Mouse (Mus musculus): ENCODE data around the gene Actr6. TPM values are rescaled to one million over a fixed set of nuclear protein-coding genes. Genes with fewer than 3 reads are reported as not detected.

Gene Actr6
- 28.2 and 29.6 TPM in 2 replicates for polyA plus RNA-seq (2014; fragmentation: Nextera tagmentation; extraction: Ambion mirVana)

GRCm38 (mm10) chr10:89732001-89732794 is at the start of gene Actr6:
Gene Actr6, minus strand, starts transcription at chr10:89732295.
- WGBS (ENCODE audit: insufficient replicate concordance) = under 1% methylated on average over 49 of the region's 49 CpGs

GRCm38 (mm10) chr10:89776029-89776428 is 43.9 kb upstream of the Actr6 start:
- peaks cover 6% of the 10 kb centered on the region for H3K36me3 ChIP-seq (ENCODE audit: control insufficient read depth, insufficient read depth, low read length)
- H3K27me3 ChIP-seq (ENCODE audit: control insufficient read depth, insufficient read depth, low read length) = no peaks in the 10 kb centered on the region
- H3K4me2 ChIP-seq = no peak overlapping the region
- no peak for ATAC-seq (replicated peaks; ENCODE audit: insufficient number of reproducible peaks, low FRiP score, low TSS enrichment)
- H3K4me3 ChIP-seq (ENCODE audit: low read depth, low read length) = no peak overlapping the region
- WGBS (ENCODE audit: insufficient replicate concordance) = 95% methylated on average over 6 of the region's 6 CpGs
- no peaks in the 10 kb centered on the region for H3K9me3 ChIP-seq (replicated peaks; ENCODE audit: control insufficient read depth, low read length)
- no peaks in the 10 kb centered on the region for H3K4me1 ChIP-seq (ENCODE audit: control insufficient read depth, insufficient read depth, low read length)
- no peak overlapping the region for H3K27ac ChIP-seq (ENCODE audit: low read depth, low read length)
- no peak overlapping the region for H3K9ac ChIP-seq (ENCODE audit: low read depth, low read length)

More at GRCm38 (mm10) chr10:89732001-89732794, at the start of gene Actr6:
- Histone ChIP-seq H3K36me3 (ENCODE audit: control insufficient read depth, insufficient read depth, low read length) (no peaks in the 10 kb centered on the region), H3K27ac (ENCODE audit: low read depth, low read length) (no peak within 1 kb of the TSS), H3K9me3 (replicated peaks; ENCODE audit: control insufficient read depth, low read length) (no peaks in the 10 kb centered on the region), H3K4me2 (peak within 1 kb of the TSS; percentile 88), H3K27me3 (ENCODE audit: control insufficient read depth, insufficient read depth, low read length) (no peaks in the 10 kb centered on the region), H3K4me1 (ENCODE audit: control insufficient read depth, insufficient read depth, low read length) (peaks cover 5% of the 10 kb centered on the region; the same call in 1 of the 2 replicates), H3K4me3 (ENCODE audit: low read depth, low read length) (peak within 1 kb of the TSS; percentile 75), H3K9ac (ENCODE audit: low read depth, low read length) (peak within 1 kb of the TSS; percentile 75)
- ATAC-seq (replicated peaks; ENCODE audit: insufficient number of reproducible peaks, low FRiP score, low TSS enrichment) = peak; percentile 95

GRCm38 (mm10) chr10:89771894-89772293 is 39.8 kb upstream of the Actr6 start:
- H3K36me3 ChIP-seq (ENCODE audit: control insufficient read depth, insufficient read depth, low read length) = no peaks in the 10 kb centered on the region
- H3K27ac ChIP-seq (ENCODE audit: low read depth, low read length) = no peak overlapping the region
- WGBS (ENCODE audit: insufficient replicate concordance) = 62% methylated on average over 2 of the region's 2 CpGs
- ATAC-seq (replicated peaks; ENCODE audit: insufficient number of reproducible peaks, low FRiP score, low TSS enrichment) = no peak
- H3K4me2 ChIP-seq = no peak overlapping the region
- peaks cover 11% of the 10 kb centered on the region for H3K4me1 ChIP-seq (ENCODE audit: control insufficient read depth, insufficient read depth, low read length)
- H3K27me3 ChIP-seq (ENCODE audit: control insufficient read depth, insufficient read depth, low read length) = no peaks in the 10 kb centered on the region
- no peaks in the 10 kb centered on the region for H3K9me3 ChIP-seq (replicated peaks; ENCODE audit: control insufficient read depth, low read length)
- H3K9ac ChIP-seq (ENCODE audit: low read depth, low read length) = no peak overlapping the region
- H3K4me3 ChIP-seq (ENCODE audit: low read depth, low read length) = no peak overlapping the region

- H3K36me3 ChIP-seq (ENCODE audit: control insufficient read depth, insufficient read depth, low read length) = no peaks in the 10 kb centered on the region
- no peak overlapping the region for H3K4me2 ChIP-seq
- H3K9ac ChIP-seq (ENCODE audit: low read depth, low read length) = no peak overlapping the region
- 48% methylated on average over 4 of the region's 4 CpGs for WGBS (ENCODE audit: insufficient replicate concordance)
- H3K27me3 ChIP-seq (ENCODE audit: control insufficient read depth, insufficient read depth, low read length) = no peaks in the 10 kb centered on the region
- H3K9me3 ChIP-seq (replicated peaks; ENCODE audit: control insufficient read depth, low read length) = no peaks in the 10 kb centered on the region
- H3K4me3 ChIP-seq (ENCODE audit: low read depth, low read length) = no peak overlapping the region
- no peak overlapping the region for H3K27ac ChIP-seq (ENCODE audit: low read depth, low read length)
- H3K4me1 ChIP-seq (ENCODE audit: control insufficient read depth, insufficient read depth, low read length) = peaks cover 14% of the 10 kb centered on the region
- ATAC-seq (replicated peaks; ENCODE audit: insufficient number of reproducible peaks, low FRiP score, low TSS enrichment) = no peak
Measured at GRCm38 (mm10) chr10:89769096-89769495, 37.0 kb upstream of the Actr6 start.

GRCm38 (mm10) chr10:89768352-89769020 is 36.4 kb upstream of the Actr6 start:
- no peak overlapping the region for H3K4me3 ChIP-seq (ENCODE audit: low read depth, low read length)
- H3K27me3 ChIP-seq (ENCODE audit: control insufficient read depth, insufficient read depth, low read length) = no peaks in the 10 kb centered on the region
- H3K27ac ChIP-seq (ENCODE audit: low read depth, low read length) = no peak overlapping the region
- H3K4me2 ChIP-seq = no peak overlapping the region
- WGBS (ENCODE audit: insufficient replicate concordance) = 48% methylated on average over 7 of the region's 7 CpGs
- no peak overlapping the region for H3K9ac ChIP-seq (ENCODE audit: low read depth, low read length)
- no peak for ATAC-seq (replicated peaks; ENCODE audit: insufficient number of reproducible peaks, low FRiP score, low TSS enrichment)
- H3K36me3 ChIP-seq (ENCODE audit: control insufficient read depth, insufficient read depth, low read length) = no peaks in the 10 kb centered on the region
- no peaks in the 10 kb centered on the region for H3K9me3 ChIP-seq (replicated peaks; ENCODE audit: control insufficient read depth, low read length)
- peaks cover 14% of the 10 kb centered on the region for H3K4me1 ChIP-seq (ENCODE audit: control insufficient read depth, insufficient read depth, low read length)

- H3K9me3 ChIP-seq (replicated peaks; ENCODE audit: control insufficient read depth, low read length) = no peaks in the 10 kb centered on the region
- ATAC-seq (replicated peaks; ENCODE audit: insufficient number of reproducible peaks, low FRiP score, low TSS enrichment) = no peak
- peak overlapping the region; percentile 37; the same call in 1 of the 2 replicates for H3K27ac ChIP-seq (ENCODE audit: low read depth, low read length)
- H3K4me3 ChIP-seq (ENCODE audit: low read depth, low read length) = no peak overlapping the region
- H3K36me3 ChIP-seq (ENCODE audit: control insufficient read depth, insufficient read depth, low read length) = no peaks in the 10 kb centered on the region
- H3K4me2 ChIP-seq = no peak overlapping the region
- peaks cover 14% of the 10 kb centered on the region for H3K4me1 ChIP-seq (ENCODE audit: control insufficient read depth, insufficient read depth, low read length)
- no peaks in the 10 kb centered on the region for H3K27me3 ChIP-seq (ENCODE audit: control insufficient read depth, insufficient read depth, low read length)
- H3K9ac ChIP-seq (ENCODE audit: low read depth, low read length) = no peak overlapping the region
- WGBS (ENCODE audit: insufficient replicate concordance) = 84% methylated on average over 11 of the region's 11 CpGs
Measured at GRCm38 (mm10) chr10:89765790-89766714, 34.0 kb upstream of the Actr6 start.

- Histone ChIP-seq H3K27ac (ENCODE audit: low read depth, low read length) (no peak overlapping the region), H3K9me3 (replicated peaks; ENCODE audit: control insufficient read depth, low read length) (no peaks in the 10 kb centered on the region), H3K4me2 (no peak overlapping the region), H3K27me3 (ENCODE audit: control insufficient read depth, insufficient read depth, low read length) (no peaks in the 10 kb centered on the region), H3K4me3 (ENCODE audit: low read depth, low read length) (no peak overlapping the region), H3K36me3 (ENCODE audit: control insufficient read depth, insufficient read depth, low read length) (no peaks in the 10 kb centered on the region), H3K9ac (ENCODE audit: low read depth, low read length) (no peak overlapping the region), H3K4me1 (ENCODE audit: control insufficient read depth, insufficient read depth, low read length) (peaks cover 14% of the 10 kb centered on the region)
- 65% methylated on average over 9 of the region's 9 CpGs for WGBS (ENCODE audit: insufficient replicate concordance)
- ATAC-seq (replicated peaks; ENCODE audit: insufficient number of reproducible peaks, low FRiP score, low TSS enrichment) = no peak
Measured at GRCm38 (mm10) chr10:89764457-89765121, 32.5 kb upstream of the Actr6 start.

- no peak overlapping the region for H3K27ac ChIP-seq (ENCODE audit: low read depth, low read length)
Measured at GRCm38 (mm10) chr10:89760772-89761171, 28.7 kb upstream of the Actr6 start.

More at GRCm38 (mm10) chr10:89760772-89761171, 28.7 kb upstream of the Actr6 start:
- H3K9me3 ChIP-seq (replicated peaks; ENCODE audit: control insufficient read depth, low read length) = no peaks in the 10 kb centered on the region
- no peak overlapping the region for H3K4me2 ChIP-seq
- WGBS (ENCODE audit: insufficient replicate concordance) = 85% methylated on average over 5 of the region's 5 CpGs
- no peak for ATAC-seq (replicated peaks; ENCODE audit: insufficient number of reproducible peaks, low FRiP score, low TSS enrichment)
- no peak overlapping the region for H3K9ac ChIP-seq (ENCODE audit: low read depth, low read length)
- H3K36me3 ChIP-seq (ENCODE audit: control insufficient read depth, insufficient read depth, low read length) = no peaks in the 10 kb centered on the region
- 0 out of 2 replicates have a peak, but pooled peaks cover 3% of the 10 kb centered on the region for H3K4me1 ChIP-seq (ENCODE audit: control insufficient read depth, insufficient read depth, low read length)
- no peaks in the 10 kb centered on the region for H3K27me3 ChIP-seq (ENCODE audit: control insufficient read depth, insufficient read depth, low read length)
- no peak overlapping the region for H3K4me3 ChIP-seq (ENCODE audit: low read depth, low read length)

All from heart, embryonic 11.5 days (tissue).